Mouse (Mus musculus): ENCODE measurements around the gene AC129217.1.
"Not testable (repeated sequence)": the region's sequence is repeated elsewhere in the genome, so short reads cannot be mapped to it uniquely, and the experiment has no call there.

AC129217.1 gene

GRCm38 (mm10) chr19:8831262-8831661 is 1.7 kb downstream of the AC129217.1 start:
- no peak for DNase-seq

- no peak for DNase-seq
Observed at GRCm38 (mm10) chr19:8832971-8833370, 3.4 kb downstream of the AC129217.1 start.

- DNase-seq = not testable (repeated sequence)
Observed at GRCm38 (mm10) chr19:8836327-8836726, 6.8 kb downstream of the AC129217.1 start.

- DNase-seq = peak; percentile 84
Observed at GRCm38 (mm10) chr19:8837251-8837791, 7.7 kb downstream of the AC129217.1 start, which contains the start of gene Bscl2. TSS of gene Bscl2 (plus strand) at chr19:8837467.

GRCm38 (mm10) chr19:8838041-8838730 is 8.6 kb downstream of the AC129217.1 start:
- DNase-seq = peak; percentile 65

- peak; percentile 78 for DNase-seq
Observed at GRCm38 (mm10) chr19:8839103-8839907, 9.7 kb downstream of the AC129217.1 start, which contains the start of gene Gng3. TSS of gene Gng3 (minus strand) at chr19:8839194.

GRCm38 (mm10) chr19:8839908-8840791 is 10.6 kb downstream of the AC129217.1 start:
- peak; percentile 65 for DNase-seq

GRCm38 (mm10) chr19:8841012-8841411 is 11.4 kb downstream of the AC129217.1 start:
- DNase-seq = no peak

GRCm38 (mm10) chr19:8842961-8843360 is 13.4 kb downstream of the AC129217.1 start:
- no peak for DNase-seq

- peak; percentile 87 for DNase-seq
Observed at GRCm38 (mm10) chr19:8844371-8845129, 15.0 kb downstream of the AC129217.1 start.

- DNase-seq = no peak
Observed at GRCm38 (mm10) chr19:8848356-8848755, 18.8 kb downstream of the AC129217.1 start.

GRCm38 (mm10) chr19:8850402-8850901 is 20.9 kb downstream of the AC129217.1 start, which contains the start of gene Lrrn4cl:
TSS of gene Lrrn4cl (plus strand) at chr19:8850768.
- DNase-seq = no peak

GRCm38 (mm10) chr19:8851639-8852038 is 22.1 kb downstream of the AC129217.1 start:
- DNase-seq = no peak

- no peak for DNase-seq
Observed at GRCm38 (mm10) chr19:8852236-8852928, 22.8 kb downstream of the AC129217.1 start.

GRCm38 (mm10) chr19:8853117-8853516 is 23.5 kb downstream of the AC129217.1 start:
- DNase-seq = no peak

GRCm38 (mm10) chr19:8857689-8858088 is 28.1 kb downstream of the AC129217.1 start:
- peak; percentile 58 for DNase-seq

GRCm38 (mm10) chr19:8859018-8859417 is 29.4 kb downstream of the AC129217.1 start:
- DNase-seq = no peak

- no peak for DNase-seq
Observed at GRCm38 (mm10) chr19:8864265-8864664, 34.7 kb downstream of the AC129217.1 start.

- DNase-seq = not testable (repeated sequence)
Observed at GRCm38 (mm10) chr19:8870381-8870780, 40.8 kb downstream of the AC129217.1 start.

- no peak for DNase-seq
Observed at GRCm38 (mm10) chr19:8870838-8871237, 41.3 kb downstream of the AC129217.1 start.

Measured in right cerebral cortex, postnatal 14 days (tissue).